Mouse (Mus musculus) adipocyte (in vitro differentiated cells): ENCODE measurements around the gene Tlr5.

Source experiments
- DNase-seq: peaks from one replicate; pipeline ENCODE4 v3.0.0-alpha.2; 2016; ENCODE audit warnings: low spot score

Tlr5 gene

GRCm38 (mm10) chr1:182954287-182955046, at the start of gene Tlr5:
Gene Tlr5, plus strand, starts transcription at chr1:182954788.
- DNase-seq, result no peak

- peak; percentile 41 for DNase-seq
Observed at GRCm38 (mm10) chr1:182905669-182906068, 48.9 kb upstream of the Tlr5 start.

GRCm38 (mm10) chr1:182908050-182909036, 46.2 kb upstream of the Tlr5 start:
- DNase-seq, result peak; percentile 96

- DNase-seq, result no peak
Observed at GRCm38 (mm10) chr1:182909066-182909465, 45.5 kb upstream of the Tlr5 start.

DNA sequence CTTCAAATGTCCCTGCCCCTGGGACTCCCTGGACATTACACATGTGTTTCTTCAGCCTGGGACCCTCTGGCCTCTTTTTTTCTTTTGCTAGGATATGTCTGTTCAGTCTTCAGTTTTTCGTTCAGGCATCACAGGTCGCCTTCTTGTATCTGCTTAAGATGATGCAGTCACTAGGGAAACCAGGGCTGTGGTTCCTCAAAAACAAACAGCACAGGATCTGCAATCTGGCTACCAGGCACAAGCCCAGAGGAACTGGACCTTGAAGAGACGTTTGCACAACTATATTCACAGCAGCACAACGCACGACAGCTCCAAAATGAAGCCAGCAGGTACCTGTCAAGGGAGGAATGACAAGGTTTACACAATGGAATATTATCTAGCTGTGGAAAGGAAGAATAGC, 45.0 kb upstream of the Tlr5 start:
- DNase-seq, result no peak

DNA sequence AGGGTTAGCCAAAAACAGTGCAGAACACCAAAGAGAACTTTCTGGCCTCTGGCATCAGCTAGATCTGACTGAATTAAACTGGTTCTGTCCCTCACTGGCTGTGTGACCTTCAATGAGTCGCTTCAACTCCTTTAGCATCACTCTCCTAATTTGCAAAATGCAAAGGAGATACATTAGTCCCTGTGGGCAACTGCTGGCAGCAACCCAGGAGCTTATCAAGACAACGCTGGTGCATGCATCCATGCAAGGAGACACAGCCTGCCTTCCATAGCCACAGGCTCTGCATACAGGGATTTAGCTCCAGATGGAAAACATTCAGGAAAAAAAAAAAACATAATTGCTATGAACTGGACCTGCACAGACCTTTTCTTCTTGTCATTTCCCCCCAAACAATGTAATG, 42.0 kb upstream of the Tlr5 start:
- no peak for DNase-seq

- no peak for DNase-seq
Observed at GRCm38 (mm10) chr1:182914121-182914908, 40.3 kb upstream of the Tlr5 start.

DNA sequence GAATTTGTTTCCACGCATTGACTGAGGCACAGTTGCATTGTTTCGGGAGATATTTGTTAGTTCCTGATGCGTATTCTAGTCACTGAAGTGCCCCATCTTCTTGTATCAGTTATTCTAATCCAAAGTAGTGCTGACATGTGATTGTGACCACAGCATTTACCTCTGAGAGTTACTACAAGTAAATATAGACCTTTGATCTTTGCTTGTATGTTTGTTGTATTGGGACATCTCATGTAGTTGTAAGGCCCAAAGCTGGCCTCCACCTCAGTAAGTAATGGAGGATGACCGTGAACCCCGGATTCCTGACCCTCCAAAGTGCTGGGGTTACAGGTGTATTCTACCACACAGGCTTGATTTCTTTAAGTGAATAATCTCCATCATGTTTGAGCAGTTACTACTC, 38.4 kb upstream of the Tlr5 start:
- DNase-seq, result no peak

- DNase-seq, result no peak
Observed at GRCm38 (mm10) chr1:182918718-182919346, 35.8 kb upstream of the Tlr5 start.

GRCm38 (mm10) chr1:182922824-182923223, 31.8 kb upstream of the Tlr5 start:
- DNase-seq, result no peak

DNA sequence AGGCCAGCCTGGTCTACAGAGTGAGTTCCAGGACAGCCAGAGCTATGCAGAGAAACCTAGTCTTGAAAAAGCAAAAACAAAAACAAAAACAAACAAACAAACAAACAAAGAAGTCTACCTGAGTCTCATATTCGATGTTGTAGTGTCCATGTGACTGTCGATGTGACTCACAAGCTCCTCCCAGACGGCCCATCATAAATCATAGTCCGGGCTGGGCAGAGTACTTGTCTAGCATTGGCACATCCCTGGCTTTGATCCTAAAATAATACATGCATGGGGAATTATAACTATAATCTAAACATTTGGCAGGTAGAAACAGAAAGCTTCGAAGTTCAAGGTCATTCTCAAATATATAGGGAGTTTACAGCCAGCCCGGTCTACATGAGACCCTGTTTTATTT, 28.1 kb upstream of the Tlr5 start:
- no peak for DNase-seq

DNA sequence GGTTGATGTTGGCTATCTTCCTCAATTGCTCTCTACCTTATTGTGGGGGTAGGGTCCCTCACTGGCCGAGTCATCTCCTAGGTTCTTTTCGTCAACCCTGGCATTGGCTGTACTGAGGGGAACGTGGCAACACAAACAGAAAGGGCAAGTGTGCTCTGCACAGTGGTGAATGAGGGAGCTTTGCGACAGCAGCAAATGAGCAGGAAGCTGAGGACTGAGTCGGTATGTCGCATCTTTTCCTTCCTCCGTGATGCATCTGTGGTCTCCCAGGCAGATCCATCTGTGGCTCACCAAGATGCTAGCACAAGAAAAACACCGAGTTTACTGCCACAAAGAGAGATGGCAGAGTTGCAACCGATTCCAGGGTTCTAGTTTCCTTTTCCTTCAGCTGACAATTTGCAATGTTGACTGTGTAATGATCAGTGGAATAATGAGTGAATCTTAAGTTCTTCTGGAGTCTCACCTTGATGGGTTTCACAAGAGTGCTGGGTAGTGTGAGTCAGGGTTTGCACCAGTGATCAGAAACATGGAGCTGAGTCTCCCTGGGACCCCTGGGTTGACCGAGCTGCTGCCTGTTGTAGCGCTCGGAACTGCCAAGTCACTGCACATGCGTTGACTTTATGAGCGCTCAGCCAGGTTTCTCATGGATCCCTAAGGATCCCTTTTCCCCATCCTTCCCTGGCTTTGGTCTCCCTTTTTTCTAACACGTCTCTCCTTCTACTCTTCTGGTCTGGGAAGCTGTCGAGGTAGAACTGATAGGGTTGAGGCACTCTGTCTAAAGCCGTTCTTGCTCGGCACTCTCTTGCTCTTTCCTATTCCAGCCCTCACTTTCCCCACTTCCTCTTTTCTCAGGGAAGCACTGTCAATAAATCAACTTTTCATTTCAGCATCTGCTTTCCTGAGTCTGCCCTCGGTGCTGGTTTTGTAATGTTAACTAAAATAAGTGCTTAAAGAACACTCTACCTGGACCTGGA, 26.4 kb upstream of the Tlr5 start:
- no peak for DNase-seq

GRCm38 (mm10) chr1:182935469-182935868, 19.1 kb upstream of the Tlr5 start:
- DNase-seq, result no peak

DNA sequence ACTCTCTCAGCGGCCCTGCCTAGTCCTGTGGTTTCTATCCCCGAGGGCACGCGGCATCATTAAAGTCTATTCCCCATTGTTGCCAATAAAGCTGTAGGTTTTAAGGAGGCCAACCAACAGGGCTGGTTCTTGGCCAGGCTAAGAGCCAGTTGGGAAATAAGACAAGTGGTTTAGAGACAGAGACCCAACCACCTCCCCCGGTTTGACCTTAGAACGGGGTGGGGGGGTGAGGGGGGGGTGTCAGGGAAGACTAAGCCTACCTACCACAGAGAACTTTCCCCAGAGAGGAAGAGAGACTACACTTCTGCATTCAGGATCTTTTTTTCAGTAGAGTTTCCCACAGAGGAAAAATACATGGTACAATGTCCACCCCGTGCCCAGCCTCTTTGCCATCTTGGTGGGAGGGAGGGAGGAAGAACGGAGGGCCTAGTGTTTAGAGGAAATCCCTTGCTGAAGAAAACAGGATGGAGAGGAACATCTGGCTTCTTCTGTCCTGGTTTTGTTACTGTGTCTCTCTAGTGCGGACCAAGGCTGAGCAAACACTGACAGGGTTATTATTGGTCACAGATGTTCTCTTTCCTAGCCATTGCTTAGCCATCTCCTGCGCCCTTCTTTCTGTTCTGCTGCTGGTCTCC, 17.0 kb upstream of the Tlr5 start:
- DNase-seq, result no peak

GRCm38 (mm10) chr1:182941921-182942320, 12.7 kb upstream of the Tlr5 start:
- no peak for DNase-seq

- no peak for DNase-seq
Observed at GRCm38 (mm10) chr1:182943911-182944310, 10.7 kb upstream of the Tlr5 start.

DNA sequence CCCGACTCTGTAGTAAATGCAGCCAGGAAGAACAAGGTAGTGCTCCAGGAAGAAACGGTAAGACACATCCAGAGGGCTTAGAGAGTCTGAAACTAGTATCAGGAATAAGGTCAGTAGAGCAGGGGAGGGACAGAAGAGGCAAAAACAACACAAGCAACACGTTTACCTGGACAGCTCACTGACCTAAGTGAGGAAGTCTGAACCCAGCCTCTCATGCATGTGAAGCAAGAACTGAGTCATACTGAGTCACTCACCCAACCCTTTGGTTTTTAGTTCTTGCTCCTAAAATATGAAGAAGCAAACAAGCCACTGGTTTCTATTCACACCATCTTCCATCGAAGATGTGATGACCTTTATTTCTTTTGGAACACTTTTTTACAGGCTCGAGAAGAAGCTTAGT, 9.9 kb upstream of the Tlr5 start:
- no peak for DNase-seq

GRCm38 (mm10) chr1:182945561-182945960, 9.0 kb upstream of the Tlr5 start:
- DNase-seq, result no peak

GRCm38 (mm10) chr1:182951298-182951697, 3.3 kb upstream of the Tlr5 start:
- peak; percentile 62 for DNase-seq

DNA sequence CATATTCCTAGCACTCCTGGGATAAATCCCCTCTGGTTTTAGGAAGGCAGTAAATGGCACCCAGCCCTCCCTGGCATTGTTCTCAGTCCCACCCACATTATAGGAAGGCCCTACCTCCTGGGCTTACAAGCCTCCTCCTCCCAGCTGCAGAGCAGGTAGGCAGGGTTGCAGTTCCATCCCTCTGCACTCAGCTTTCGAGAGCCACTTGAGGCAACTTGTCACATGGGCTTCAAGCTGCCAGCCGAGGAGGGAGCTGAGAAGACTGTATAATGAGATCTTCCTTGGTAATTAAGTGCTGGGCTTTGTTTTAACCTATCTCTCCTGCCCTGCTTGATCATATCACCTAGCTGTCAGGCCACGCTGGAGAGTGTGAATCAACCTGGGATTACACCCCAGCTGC, 1.4 kb upstream of the Tlr5 start:
- no peak for DNase-seq
